Comparison of ENCODE assay signal across 8 mouse cellular contexts in genomic region chr14:19904031-19904430, GRCm38 (mm10).
A peak's percentile ranks its signal among the peaks of the same experiment; 100 is the strongest.
DNase-seq lines count a peak whose midpoint lies in the region; ATAC-seq and TF ChIP-seq lines count a peak whose summit lies in the region.
"Had no signal": no experiment of that assay in that cellular context is flagged by ENCODE, and none has a peak within 500 bp of the region (broad histone marks: within the 10 kb centered on the region; RNA-seq: fewer than 3 reads in every experiment).

No protein-coding gene starts in this region.

- DNase-seq in heart, adult 8-10 months (ENCODE audit: low spot score) = peak; percentile 16
- DNase-seq in heart, postnatal 36 days = no peak
- DNase-seq in thymus, postnatal 4 days = no peak
- DNase-seq in B cell, adult 2 months = no peak

- peak overlapping the region; percentile 17; the same call in 1 of the 2 replicates for H3K4me3 ChIP-seq in bone marrow macrophage, adult 2 months (ENCODE audit: insufficient read depth, low read length)
- no peak overlapping the region for H3K4me3 ChIP-seq in limb, embryonic 13.5 days
- H3K4me3 ChIP-seq: heart, embryonic 15.5 days had no signal

- peak overlapping the region; percentile 74 for H3K27ac ChIP-seq in bone marrow macrophage, adult 2 months (ENCODE audit: insufficient read depth, low read depth, low read length)
- H3K27ac ChIP-seq in limb, embryonic 13.5 days = peak overlapping the region; percentile 28; the same call in 1 of the 2 replicates

- H3K9ac ChIP-seq in limb, embryonic 13.5 days = no peak overlapping the region
- H3K9ac ChIP-seq: heart, embryonic 15.5 days had no signal

- no peaks in the 10 kb centered on the region for H3K36me3 ChIP-seq in limb, embryonic 13.5 days
- H3K36me3 ChIP-seq: heart, embryonic 15.5 days had no signal

- WGBS in limb, embryonic 13.5 days = 40% methylated on average over 5 of the region's 5 CpGs

- H3K4me1 ChIP-seq in bone marrow macrophage, adult 2 months (ENCODE audit: control insufficient read depth, insufficient read depth, low read length) = peaks cover 33% of the 10 kb centered on the region
- peaks cover 25% of the 10 kb centered on the region for H3K4me1 ChIP-seq in limb, embryonic 13.5 days

- intact Hi-C loops in heart, postnatal 36 days (cut with DNase I) = no loop called here

- ATAC-seq in common myeloid progenitor, adult 5-6 weeks (replicated peaks; ENCODE audit: low read depth, poor library complexity, severe bottlenecking) = peak; percentile 52
- no peak for ATAC-seq in limb, embryonic 13.5 days (ENCODE audit: low FRiP score, low read depth)

- TF ChIP-seq POLR2A in bone marrow macrophage, adult 2 months (IDR thresholded peaks at IDR 0.05; ENCODE audit: borderline replicate concordance, low read depth, low read length) = no peak

- TF ChIP-seq CTCF in bone marrow macrophage, adult 2 months (IDR thresholded peaks at IDR 0.05; ENCODE audit: low read depth, low read length) = no peak

- no peaks in the 10 kb centered on the region for H3K9me3 ChIP-seq in limb, embryonic 13.5 days
- H3K9me3 ChIP-seq: heart, embryonic 15.5 days had no signal

- H3K27me3 ChIP-seq in limb, embryonic 13.5 days = no peaks in the 10 kb centered on the region
- H3K27me3 ChIP-seq: heart, embryonic 15.5 days had no signal

- H3K4me2 ChIP-seq in limb, embryonic 13.5 days (replicated peaks) = no peak overlapping the region
- H3K4me2 ChIP-seq: heart, embryonic 15.5 days had no signal
